Mouse (Mus musculus) midbrain, embryonic 12.5 days (tissue): ENCODE data around the gene Dbx1. TPM values are rescaled to one million over a fixed set of nuclear protein-coding genes. Genes with fewer than 3 reads are reported as not detected.

Experiments
- ATAC-seq: fragments of 200-750 bp; cut with Nextera tagmentation; 2 replicates; pipeline ENCODE4 v1.8.0; 2017; ENCODE audit warnings: low read depth, moderate TSS enrichment, moderate library complexity; ENCODE audit not compliant: low FRiP score
- H3K27ac ChIP-seq: fragments of 300-500 bp; sonication (generic); replicated peaks from 2 replicates; pipeline ENCODE4 v1.5.1; 2016; ENCODE audit warnings: mild to moderate bottlenecking
- H3K27me3 ChIP-seq: fragments of 300-500 bp; sonication (generic); 2 replicates; pipeline ENCODE4 v1.6.1; 2016; ENCODE audit warnings: mild to moderate bottlenecking
- H3K36me3 ChIP-seq: fragments of 300-500 bp; sonication (generic); 2 replicates; pipeline ENCODE4 v1.6.1; 2016
- H3K4me1 ChIP-seq: fragments of 300-500 bp; sonication (generic); 2 replicates; pipeline ENCODE4 v1.6.1; 2016
- H3K4me2 ChIP-seq: fragments of 300-500 bp; sonication (generic); replicated peaks from 2 replicates; pipeline ENCODE4 v1.6.1; 2016; ENCODE audit warnings: mild to moderate bottlenecking, moderate library complexity
- H3K4me3 ChIP-seq: fragments of 300-500 bp; sonication (generic); 2 replicates; pipeline ENCODE4 v1.5.1; 2016; ENCODE audit warnings: mild to moderate bottlenecking
- H3K9ac ChIP-seq: fragments of 300-500 bp; sonication (generic); replicated peaks from 2 replicates; pipeline ENCODE4 v1.6.1; 2016; ENCODE audit warnings: mild to moderate bottlenecking, moderate library complexity
- H3K9me3 ChIP-seq: fragments of 300-500 bp; sonication (generic); 2 replicates; pipeline ENCODE4 v1.6.1; 2016; ENCODE audit warnings: mild to moderate bottlenecking
- WGBS: fragments of 180-500 bp; shearing (Covaris S2); methylation state at CpG from one replicate; pipeline ENCODE4 v1.1.7; 2016; 5-methylcytosine and 5-hydroxymethylcytosine counted together
- polyA plus RNA-seq: library from polyadenylated mRNA; unstranded; fragments of >200 nt; fragmentation: Nextera tagmentation; extraction: Ambion mirVana; gene quantifications from 2 replicates; pipeline ENCODE4 v1.2.1, GENCODE M21; 2016

Gene Dbx1
- polyA plus RNA-seq, 1 experiment from 2014 or later: 184 TPM

DNA sequence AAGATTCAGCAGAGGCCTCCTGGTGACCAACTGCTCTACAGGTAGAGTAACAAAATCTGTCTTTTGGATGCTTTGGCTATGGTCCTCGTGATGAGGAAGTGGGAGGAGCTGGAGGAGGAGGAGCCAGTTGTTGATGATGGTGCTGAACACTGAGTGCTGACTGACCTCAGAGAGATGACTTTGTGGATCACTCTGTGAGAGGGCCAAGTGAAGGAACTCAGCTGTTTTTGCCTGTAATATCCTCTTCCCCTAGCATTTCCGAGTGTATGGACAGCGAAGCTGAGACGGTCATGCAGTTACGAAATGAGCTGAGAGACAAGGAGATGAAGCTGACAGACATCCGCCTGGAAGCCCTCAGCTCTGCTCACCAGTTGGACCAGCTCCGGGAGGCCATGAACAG is 54.1 kb downstream of the Dbx1 start:
- no peak overlapping the region for H3K27ac ChIP-seq
- H3K27me3 ChIP-seq: no peaks in the 10 kb centered on the region
- no peaks in the 10 kb centered on the region for H3K4me1 ChIP-seq
- 92% methylated on average over 7 of the region's 7 CpGs for WGBS
- peaks cover 51% of the 10 kb centered on the region for H3K36me3 ChIP-seq
- no peak overlapping the region for H3K4me3 ChIP-seq
- H3K9me3 ChIP-seq: no peaks in the 10 kb centered on the region
- H3K9ac ChIP-seq: no peak overlapping the region
- no peak for ATAC-seq
- no peak overlapping the region for H3K4me2 ChIP-seq

DNA sequence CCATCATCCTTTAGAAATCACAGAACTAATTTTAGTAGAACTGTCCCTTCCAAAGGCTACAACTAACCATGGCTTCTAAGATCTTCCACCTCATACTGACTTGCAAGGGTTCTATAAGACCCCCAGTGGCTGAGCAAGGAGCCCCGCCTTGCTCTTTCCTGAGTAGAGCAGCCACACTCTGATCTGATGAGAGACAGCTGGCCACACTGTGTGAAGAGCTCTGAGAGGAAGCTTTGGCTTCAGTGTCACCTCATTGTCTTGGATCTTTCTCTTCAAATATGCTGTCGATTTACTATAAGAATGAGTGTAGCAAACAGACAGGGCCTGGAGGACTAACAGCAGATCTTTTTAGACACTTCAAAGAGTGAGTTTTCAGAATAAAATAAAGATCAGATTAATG is 54.7 kb downstream of the Dbx1 start:
- H3K9me3 ChIP-seq: no peaks in the 10 kb centered on the region
- no peaks in the 10 kb centered on the region for H3K4me1 ChIP-seq
- H3K27me3 ChIP-seq: no peaks in the 10 kb centered on the region
- no peak overlapping the region for H3K9ac ChIP-seq
- no peak overlapping the region for H3K4me3 ChIP-seq
- ATAC-seq: no peak
- peaks cover 51% of the 10 kb centered on the region for H3K36me3 ChIP-seq
- WGBS: 95% methylated on average over 2 of the region's 2 CpGs
- H3K4me2 ChIP-seq: no peak overlapping the region
- H3K27ac ChIP-seq: no peak overlapping the region

Other genes with a start within 250 kb of the Dbx1 start
- gene Htatip2, start 122.3 kb upstream of the Dbx1 start, polyA plus RNA-seq: 9.3 and 12.2 TPM in 2 replicates
- 74.7 and 78.4 TPM in 2 replicates for gene Prmt3, start 141.5 kb upstream of the Dbx1 start, polyA plus RNA-seq